Mouse (Mus musculus) testis, postnatal 10 days (tissue): ENCODE measurements at regions not wholly inside any gene's neighbourhood (a gene's known extent, or its start where the extent isn't known, plus 50 kb on each side); places are given as distances from the start of the nearest gene placed in this dataset.

Experiments used
- DNase-seq: peaks from one replicate; pipeline ENCODE4 v3.0.0; 2021; ENCODE audit warnings: low spot score

DNA sequence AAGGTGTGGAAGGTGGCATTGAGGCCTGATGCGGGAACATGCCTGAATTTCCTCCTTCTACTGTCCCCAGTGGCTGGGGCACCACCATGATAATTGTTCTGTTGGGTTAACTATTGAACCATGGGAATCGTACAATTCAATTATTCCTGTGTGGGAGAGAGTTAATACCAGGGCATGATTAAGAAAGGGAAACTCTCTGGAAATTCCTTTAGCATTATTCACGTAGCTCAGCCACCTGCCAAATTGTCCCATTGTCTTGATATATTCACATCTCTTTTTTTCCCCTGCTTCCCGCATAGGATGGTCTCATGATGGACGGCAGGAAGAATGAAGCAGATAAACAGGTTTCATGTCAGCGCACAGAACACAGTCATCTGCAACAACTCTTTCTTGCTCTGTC is 69.6 kb upstream of the Gli2 start:
- DNase-seq = no peak

DNA sequence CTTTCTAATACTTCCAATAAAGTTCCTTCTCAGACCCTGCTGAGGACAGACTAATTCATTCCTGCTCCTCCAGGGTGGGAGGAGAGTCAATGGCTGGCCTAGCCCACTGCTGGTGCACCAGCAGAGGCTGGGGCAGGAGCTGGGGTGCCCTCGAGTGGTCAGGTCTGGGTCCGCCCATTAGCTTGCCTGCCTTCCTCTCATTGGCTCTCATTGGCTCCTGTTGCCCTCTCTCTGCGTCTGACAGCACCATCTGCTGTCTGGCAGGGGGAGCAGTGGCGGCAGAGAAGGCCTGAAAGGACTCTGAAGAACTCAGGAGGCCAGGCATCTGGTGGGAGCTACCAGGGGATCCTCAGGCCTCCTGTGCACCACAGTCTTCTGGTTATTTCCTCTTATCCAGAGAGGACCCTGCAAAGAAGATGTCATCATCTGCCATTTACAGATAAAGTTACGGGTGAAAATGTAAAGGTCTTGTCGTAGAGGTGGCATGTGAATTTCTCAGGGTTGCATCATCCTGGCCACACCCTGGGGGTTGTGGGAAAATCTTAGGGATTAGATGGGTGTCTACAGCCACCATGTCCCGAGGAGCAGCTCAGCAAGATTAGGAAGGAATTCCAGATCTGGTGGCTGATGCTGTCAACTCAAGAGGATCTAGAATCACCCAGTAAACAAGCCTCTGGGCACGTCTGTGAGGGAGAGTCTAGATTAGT is 66.6 kb upstream of the Gli2 start:
- DNase-seq = no peak

DNA sequence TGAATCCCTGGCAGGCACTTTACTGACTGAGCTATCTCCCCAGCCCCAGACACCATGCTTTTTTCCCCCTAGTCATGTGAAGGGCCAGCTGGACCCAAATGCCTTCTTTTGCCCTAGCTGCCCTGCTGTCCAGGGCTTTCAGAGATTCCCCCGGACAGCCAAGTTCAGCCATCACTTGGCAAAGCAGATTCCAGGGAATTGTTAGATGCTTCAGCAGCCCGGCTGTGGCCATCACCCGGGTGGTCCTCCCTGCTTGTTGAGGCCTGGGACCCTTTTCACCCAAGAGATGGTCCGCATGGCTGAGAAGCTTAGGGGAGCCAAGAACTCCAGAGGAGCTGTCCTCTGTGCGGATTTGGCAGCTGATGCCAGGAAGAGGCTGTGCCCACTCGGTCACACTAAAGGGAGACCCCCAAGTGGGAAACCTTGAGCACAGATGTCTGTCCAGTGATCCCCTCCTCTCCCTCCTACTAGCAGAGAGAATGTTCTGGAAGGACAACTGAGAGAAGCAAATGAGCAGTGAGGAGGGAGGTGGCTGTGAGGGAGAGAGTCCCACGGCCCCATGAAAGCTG is 61.8 kb upstream of the Gli2 start:
- DNase-seq = no peak

DNA sequence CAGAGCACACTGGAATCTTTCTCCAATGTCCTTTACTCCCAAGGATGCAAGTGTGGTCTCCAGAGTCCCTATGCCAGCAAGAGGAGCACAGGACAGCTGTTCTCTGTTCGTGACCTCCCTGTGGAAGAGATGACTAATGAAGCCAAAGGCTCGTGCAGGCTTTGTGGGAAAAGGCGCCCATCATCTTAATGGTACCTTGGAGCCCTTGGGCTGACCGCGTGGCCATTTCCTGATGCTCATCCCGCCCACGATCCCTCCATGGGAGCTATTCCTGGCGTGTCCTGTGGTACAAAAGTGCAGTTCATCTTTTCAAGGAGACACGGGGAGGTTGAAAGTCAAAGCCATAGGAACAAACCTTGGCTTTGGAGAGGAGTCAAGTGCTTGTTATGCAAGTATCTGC is 55.2 kb upstream of the Gli2 start:
- no peak for DNase-seq

DNA sequence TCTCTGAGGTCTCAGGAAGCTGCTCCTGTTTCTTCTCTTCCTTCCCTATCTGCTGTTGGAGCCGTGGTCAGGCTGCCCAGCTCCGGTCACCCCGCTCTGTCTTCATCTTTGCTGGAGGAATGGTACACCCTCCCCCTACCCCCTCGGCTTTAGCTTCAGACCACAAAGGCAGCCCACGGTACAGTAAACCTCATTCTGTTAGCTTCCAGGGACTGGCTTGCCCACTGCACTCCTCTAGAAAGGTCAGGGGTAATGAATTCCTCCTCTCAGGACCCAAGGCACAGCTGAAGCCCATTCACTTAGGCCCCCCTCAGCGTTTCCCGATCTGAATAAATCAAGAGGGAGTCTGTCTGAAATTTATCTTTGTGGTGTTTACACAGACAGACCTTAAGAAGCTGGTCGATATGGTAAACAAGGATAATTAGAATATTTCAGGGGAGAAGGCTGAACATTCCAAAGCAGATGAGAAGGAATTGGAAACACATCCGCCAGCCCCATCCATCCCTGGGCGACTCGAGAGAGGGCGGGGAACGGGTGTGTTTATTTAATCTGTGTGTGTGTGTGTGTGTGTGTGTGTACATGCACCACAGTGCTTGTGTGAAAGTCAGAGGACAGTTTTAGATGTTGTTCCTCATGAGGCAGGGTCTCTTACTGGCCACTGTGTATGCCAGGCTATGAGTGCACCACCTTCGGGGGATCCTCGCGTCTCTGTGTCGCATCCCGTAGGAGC is 53.0 kb upstream of the Gli2 start:
- DNase-seq = no peak
